Mouse (Mus musculus) ES-Bruce4 (cell line): ENCODE measurements around the gene Ly6g5c.

Experiments used
- CTCF ChIP-seq: IDR thresholded peaks from one replicate; pipeline ENCODE4 v1.8.1; 2011; ENCODE audit warnings: low read depth, low read length
- EP300 ChIP-seq: IDR thresholded peaks from 2 replicates; pipeline ENCODE4 v1.6.1; 2011; ENCODE audit warnings: low read depth, low read length; ENCODE audit not compliant: insufficient read depth
- POLR2A ChIP-seq: IDR thresholded peaks from one replicate; pipeline ENCODE4 v1.8.1; 2011; ENCODE audit warnings: low read length; ENCODE audit not compliant: insufficient read depth

DNA sequence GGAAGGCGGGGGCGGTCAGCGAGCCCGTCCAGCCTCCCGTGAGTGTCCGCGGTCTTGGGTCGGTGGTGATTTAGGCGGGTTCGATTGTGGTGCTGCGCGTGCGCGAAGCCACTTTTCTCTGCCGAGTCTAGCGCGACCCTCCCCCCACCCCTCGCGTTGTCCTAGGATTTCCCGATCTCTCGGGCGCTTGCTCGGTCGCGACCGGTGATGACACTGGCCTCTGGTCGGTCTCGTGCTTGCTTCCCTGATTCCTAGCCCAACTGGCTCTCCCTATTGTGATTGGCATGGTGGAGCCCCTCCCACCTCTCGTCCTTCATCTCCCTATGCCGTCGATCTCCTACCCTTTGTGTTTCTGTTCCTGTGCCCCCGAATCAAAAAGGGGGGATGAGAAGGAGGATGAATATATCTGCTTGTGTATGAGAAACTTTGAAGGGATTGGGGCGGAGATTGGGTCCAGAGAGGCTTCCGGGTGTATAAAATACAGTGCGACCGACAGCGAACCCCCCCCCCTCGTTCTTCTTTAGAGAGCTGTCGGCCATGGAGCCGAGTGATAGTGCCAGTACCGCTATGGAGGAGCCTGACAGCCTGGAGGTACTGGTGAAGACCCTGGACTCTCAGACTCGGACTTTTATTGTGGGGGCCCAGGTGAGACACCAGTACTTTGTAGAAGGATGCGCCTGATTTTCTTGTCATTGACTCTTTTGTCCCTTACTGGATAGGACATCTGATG lies 27.7 kb downstream of the Ly6g5c start:
- TF ChIP-seq CTCF (no peak), POLR2A (no peak), EP300 (no peak)
